Mouse (Mus musculus) cortical plate, adult 2 months (tissue): ENCODE measurements at regions not wholly inside any gene's neighbourhood (a gene's known extent, or its start where the extent isn't known, plus 50 kb on each side); places are given as distances from the start of the nearest gene placed in this dataset.

Source experiments
- CTCF ChIP-seq: fragments of 200-500 bp; IDR thresholded peaks from 2 replicates; pipeline ENCODE4 v1.5.1; 2011; ENCODE audit warnings: mild to moderate bottlenecking, control low read depth, low read length; ENCODE audit not compliant: insufficient read depth; ENCODE audit errors: extremely low read depth
- POLR2A ChIP-seq: fragments of 200-500 bp; IDR thresholded peaks from 2 replicates; pipeline ENCODE4 v1.6.1; 2011; ENCODE audit warnings: mild to moderate bottlenecking, low read length, control low read depth; ENCODE audit not compliant: insufficient read depth; ENCODE audit errors: extremely low read depth

DNA sequence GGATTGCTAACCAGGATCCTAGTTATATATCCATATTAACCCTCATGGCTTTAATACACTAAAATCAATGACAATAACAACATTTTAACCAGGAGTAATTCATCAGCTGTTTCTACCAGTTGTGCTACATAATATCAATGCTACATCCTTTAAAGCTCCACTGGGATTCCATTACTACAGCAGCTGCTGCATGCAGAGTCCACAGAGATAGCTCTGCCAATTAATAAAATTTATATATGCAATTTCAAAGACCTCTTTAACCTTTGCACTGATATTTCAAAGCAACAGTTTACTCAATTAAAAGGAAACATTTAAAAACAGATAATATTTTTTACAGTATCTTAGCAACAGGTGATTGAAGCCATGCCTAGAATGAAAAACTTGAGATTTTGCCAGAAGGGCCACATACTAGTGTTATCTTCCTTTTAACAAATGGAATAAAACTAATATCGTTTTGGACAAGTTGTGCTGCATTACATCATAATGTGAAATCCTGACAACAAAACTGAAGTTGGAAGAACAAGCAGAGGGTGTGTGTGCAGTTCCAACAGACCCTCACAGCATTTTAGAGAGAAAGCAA, 256.8 kb upstream of the Nt5c1b start:
- TF ChIP-seq POLR2A, result no peak
- no peak for TF ChIP-seq CTCF
